Mouse (Mus musculus): ENCODE results near the gene Ipcef1. TPM values are rescaled to one million over a fixed set of nuclear protein-coding genes. Genes with fewer than 3 reads are reported as not detected.

The Ipcef1 gene
- 0.57 and 0.68 TPM in 2 replicates for polyA plus RNA-seq (2012; ENCODE audit: low replicate concordance)

GRCm38 (mm10) chr10:7052315-7053017, at the start of gene Ipcef1:
Ipcef1 (minus strand) TSS chr10:7052478.

Other genes starting within 250 kb of the Ipcef1 start
- 10.6 and 15.6 TPM in 2 replicates for gene Cnksr3, start 159.8 kb upstream of the Ipcef1 start, polyA plus RNA-seq (2012; ENCODE audit: low replicate concordance)

Data from leukemia stem cell, adult 10-12 weeks (primary cell).